Mouse (Mus musculus) CH12.LX (cell line): Measurements from ENCODE around the gene Arrb1. TPM values are rescaled to one million over a fixed set of nuclear protein-coding genes. Genes with fewer than 3 reads are reported as not detected.

Experiments used
- DNase-seq: peaks from one replicate; pipeline ENCODE4 v3.0.0-alpha.2; 2013; ENCODE audit errors: extremely low read depth
- H3K27ac ChIP-seq: 2 replicates; pipeline ENCODE4 v1.5.1; 2012; ENCODE audit warnings: low read depth, mild to moderate bottlenecking, control low read depth, moderate library complexity; ENCODE audit not compliant: insufficient read depth
- H3K27me3 ChIP-seq: replicated peaks from 2 replicates; pipeline ENCODE3; 2012; ENCODE audit warnings: inconsistent platforms
- H3K36me3 ChIP-seq, 2 experiments: replicated peaks in 1 of 2; 2 replicates each; pipeline versions ENCODE3 to v1.6.1; 2012; ENCODE audit warnings: inconsistent platforms in 1 of 2, low read length in 1 of 2, mild to moderate bottlenecking in 1 of 2, mixed read lengths in 1 of 2, moderate library complexity in 1 of 2; ENCODE audit not compliant: control insufficient read depth in 1 of 2, insufficient read depth in 1 of 2
- H3K4me1 ChIP-seq, 2 experiments: 2 replicates each; pipeline ENCODE4 v1.6.1; 2012; ENCODE audit warnings: inconsistent platforms in 1 of 2, moderate library complexity in 1 of 2; ENCODE audit not compliant: insufficient read depth in 2 of 2, control insufficient read depth in 1 of 2
- H3K4me2 ChIP-seq: 2 replicates; pipeline ENCODE4 v1.6.1; 2012; ENCODE audit warnings: low read depth, mild to moderate bottlenecking, control low read depth; ENCODE audit not compliant: poor library complexity, insufficient read depth, severe bottlenecking
- H3K4me3 ChIP-seq, 3 experiments: fragments of 150-350 bp in 1 of 3; sonication (generic) in 1 of 3; replicated peaks in 1 of 3; 2 replicates each; pipeline versions ENCODE3 to v1.5.1; 2011 to 2012; ENCODE audit warnings: low read depth in 2 of 3, low read length in 2 of 3, mild to moderate bottlenecking in 2 of 3, moderate library complexity in 2 of 3, control low read depth in 1 of 3, improper control_type of control experiment in 1 of 3, inconsistent platforms in 1 of 3, mixed read lengths in 1 of 3; ENCODE audit not compliant: poor library complexity in 1 of 3
- H3K79me2 ChIP-seq: replicated peaks from 2 replicates; pipeline ENCODE4 v1.6.1; 2012; ENCODE audit warnings: mild to moderate bottlenecking, moderate library complexity; ENCODE audit not compliant: control insufficient read depth, poor library complexity, insufficient read depth, severe bottlenecking; ENCODE audit errors: extremely low read depth
- H3K9ac ChIP-seq: 2 replicates; pipeline ENCODE4 v1.6.1; 2012; ENCODE audit warnings: low read depth, mild to moderate bottlenecking, control low read depth, moderate library complexity; ENCODE audit not compliant: insufficient read depth
- H3K9me3 ChIP-seq: replicated peaks from 2 replicates; pipeline ENCODE3; 2012; ENCODE audit warnings: low read length, inconsistent platforms, mixed read lengths
- BHLHE40 ChIP-seq: IDR thresholded peaks from 2 replicates; pipeline ENCODE4 v1.6.1; 2011; ENCODE audit warnings: mild to moderate bottlenecking, low read depth, low read length, improper control_type of control experiment
- ELF1 ChIP-seq: IDR thresholded peaks from 2 replicates; pipeline ENCODE4 v1.6.1; 2014; ENCODE audit warnings: low read depth, mild to moderate bottlenecking, inconsistent platforms, low read length, improper control_type of control experiment
- EP300 ChIP-seq: IDR thresholded peaks from 2 replicates; pipeline ENCODE4 v1.6.1; 2011; ENCODE audit warnings: low read length, improper control_type of control experiment
- ETS1 ChIP-seq: conservative IDR thresholded peaks from 2 replicates; pipeline ENCODE4 v1.6.1; 2012; ENCODE audit warnings: low read depth, mild to moderate bottlenecking, inconsistent platforms, low read length, improper control_type of control experiment, moderate library complexity
- GABPA ChIP-seq: IDR thresholded peaks from 2 replicates; pipeline ENCODE4 v1.6.1; 2012; ENCODE audit warnings: low read depth, low read length, improper control_type of control experiment, inconsistent platforms; ENCODE audit not compliant: insufficient replicate concordance
- HCFC1 ChIP-seq: IDR thresholded peaks from 2 replicates; pipeline ENCODE4 v1.6.1; 2012; ENCODE audit warnings: low read depth, mild to moderate bottlenecking, inconsistent platforms, low read length, improper control_type of control experiment
- IRF4 ChIP-seq: IDR thresholded peaks from 2 replicates; pipeline ENCODE4 v1.6.1; 2014; ENCODE audit warnings: low read depth, mild to moderate bottlenecking, inconsistent platforms, low read length, improper control_type of control experiment
- JUN ChIP-seq: IDR thresholded peaks from 2 replicates; pipeline ENCODE4 v1.6.1; 2011; ENCODE audit warnings: low read depth, mild to moderate bottlenecking, low read length, improper control_type of control experiment, moderate library complexity; ENCODE audit not compliant: insufficient read depth
- JUND ChIP-seq: conservative IDR thresholded peaks from 2 replicates; pipeline ENCODE4 v1.6.1; 2011; ENCODE audit warnings: low read depth, low read length, improper control_type of control experiment
- MAX ChIP-seq: IDR thresholded peaks from 2 replicates; pipeline ENCODE4 v1.6.1; 2011; ENCODE audit warnings: low read length, improper control_type of control experiment
- MAZ ChIP-seq: IDR thresholded peaks from 2 replicates; pipeline ENCODE4 v1.6.1; 2012; ENCODE audit warnings: low read depth, mild to moderate bottlenecking, inconsistent platforms, low read length, improper control_type of control experiment, moderate library complexity
- MEF2A ChIP-seq: IDR thresholded peaks from 2 replicates; pipeline ENCODE4 v1.6.1; 2014; ENCODE audit warnings: low read depth, mild to moderate bottlenecking, inconsistent platforms, low read length, improper control_type of control experiment, borderline replicate concordance
- MXI1 ChIP-seq: IDR thresholded peaks from 2 replicates; pipeline ENCODE4 v1.6.1; 2011; ENCODE audit warnings: mild to moderate bottlenecking, low read depth, low read length, improper control_type of control experiment
- NELFE ChIP-seq: IDR thresholded peaks from 2 replicates; pipeline ENCODE4 v1.6.1; 2011; ENCODE audit warnings: low read depth, low read length, improper control_type of control experiment
- POLR2AphosphoS2 ChIP-seq: IDR thresholded peaks from 2 replicates; pipeline ENCODE4 v1.6.1; 2011; ENCODE audit warnings: low read depth, low read length, improper control_type of control experiment
- RCOR1 ChIP-seq: conservative IDR thresholded peaks from 2 replicates; pipeline ENCODE4 v1.6.1; 2012; ENCODE audit warnings: low read depth, mild to moderate bottlenecking, inconsistent platforms, low read length, improper control_type of control experiment
- SIN3A ChIP-seq: IDR thresholded peaks from 2 replicates; pipeline ENCODE4 v1.6.1; 2012; ENCODE audit warnings: low read length, improper control_type of control experiment, inconsistent platforms
- TBP ChIP-seq: conservative IDR thresholded peaks from 2 replicates; pipeline ENCODE4 v1.6.1; 2011; ENCODE audit warnings: low read depth, low read length, improper control_type of control experiment
- UBTF ChIP-seq: IDR thresholded peaks from 2 replicates; pipeline ENCODE4 v1.6.1; 2012; ENCODE audit warnings: low read depth, mild to moderate bottlenecking, inconsistent platforms, low read length, improper control_type of control experiment, moderate library complexity
- USF1 ChIP-seq: IDR thresholded peaks from 2 replicates; pipeline ENCODE4 v1.6.1; 2014; ENCODE audit warnings: low read depth, mild to moderate bottlenecking, inconsistent platforms, low read length, improper control_type of control experiment
- USF2 ChIP-seq: conservative IDR thresholded peaks from 2 replicates; pipeline ENCODE4 v1.6.1; 2011; ENCODE audit warnings: low read depth, low read length, improper control_type of control experiment
- ZKSCAN1 ChIP-seq: IDR thresholded peaks from 2 replicates; pipeline ENCODE4 v1.6.1; 2012; ENCODE audit warnings: low read depth, inconsistent platforms, low read length, improper control_type of control experiment, borderline replicate concordance
- ZNF384 ChIP-seq: IDR thresholded peaks from 2 replicates; pipeline ENCODE4 v1.6.1; 2012; ENCODE audit warnings: low read depth, low read length, improper control_type of control experiment, inconsistent platforms
- dilution Hi-C: fragments of 300-500 bp; cut with MboI; formaldehyde crosslinking; loops from 2 replicates; pipeline ENCODE4 v1.14.3; 2020; ENCODE audit warnings: low sequenced_read_pairs; ENCODE audit not compliant: extremely low pct_unique_long_range_greater_than_20kb, extremely low pct_ligation_motif_present
- in situ Hi-C: fragments of 300-500 bp; cut with MboI; formaldehyde crosslinking; loops from 3 replicates; pipeline ENCODE4 v1.14.3; 2019; ENCODE audit warnings: low sequenced_read_pairs, low pct_ligation_motif_present, low pct_unique_long_range_greater_than_20kb, mixed read lengths
- polyA plus RNA-seq: library from polyadenylated mRNA; unstranded; fragments of >175 nt; gene quantifications from 2 replicates; pipeline ENCODE4 v1.2.1, GENCODE M21; 2012; ENCODE audit warnings: low read depth; ENCODE audit not compliant: insufficient read length
- total RNA-seq, 2 experiments: library from RNA; depleted of rRNA; stranded (reverse); fragments of 300-350 nt in 1 of 2; fragments of >200 nt in 1 of 2; gene quantifications; 2 replicates each; pipeline ENCODE4 v1.2.3; 2012 to 2014

Arrb1 gene
- total and polyA plus RNA-seq, 3 experiments: 3.3 to 5.2 (median 4.2) TPM

DNA sequence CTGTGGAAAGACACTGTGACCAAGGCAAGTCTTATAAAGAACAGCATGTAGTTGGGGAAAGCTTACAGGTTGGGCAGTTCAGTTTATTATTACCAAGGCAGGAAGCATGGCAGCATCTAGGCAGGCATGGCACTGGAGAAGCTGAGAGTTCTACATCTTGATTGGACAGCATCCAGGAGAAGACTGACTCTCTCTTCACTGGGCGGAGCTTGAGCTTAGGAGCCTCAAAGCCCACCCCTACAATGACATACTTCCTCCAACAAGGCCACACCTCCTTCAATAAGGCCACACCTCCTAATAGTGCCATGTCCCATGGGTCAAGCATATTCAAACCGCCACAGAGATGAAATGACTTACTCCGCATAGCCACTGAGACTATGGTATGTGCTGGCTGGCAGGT lies 16.4 kb downstream of the Arrb1 start:
- no peaks in the 10 kb centered on the region for H3K27me3 ChIP-seq
- peaks cover 0 to 11% of the 10 kb centered on the region in 2 experiments for H3K36me3 ChIP-seq
- H3K4me3 ChIP-seq: no peak overlapping the region
- peaks cover 10% of the 10 kb centered on the region for H3K9me3 ChIP-seq
- no peak overlapping the region for H3K9ac ChIP-seq
- peaks cover 3 to 33% of the 10 kb centered on the region in 2 experiments; a peak in 3 of 4 replicates for H3K4me1 ChIP-seq
- TF ChIP-seq JUN: no peak
- no peak for TF ChIP-seq IRF4
- no peak for TF ChIP-seq GABPA
- no peak for TF ChIP-seq ZKSCAN1
- no peak for TF ChIP-seq JUND
- no peak for TF ChIP-seq ELF1
- TF ChIP-seq MEF2A: no peak
- no peak for TF ChIP-seq EP300
- TF ChIP-seq UBTF: no peak
- no peak for TF ChIP-seq USF2
- no peak for TF ChIP-seq NELFE
- TF ChIP-seq ZNF384: no peak
- no peak for TF ChIP-seq SIN3A
- TF ChIP-seq TBP: no peak
- no peak for TF ChIP-seq ETS1
- no peak for TF ChIP-seq MXI1
- TF ChIP-seq USF1: no peak
- no peak overlapping the region for H3K4me2 ChIP-seq
- no peaks in the 10 kb centered on the region for H3K79me2 ChIP-seq
- no peak for DNase-seq
- H3K27ac ChIP-seq: no peak overlapping the region
- in situ Hi-C loops (loop anchor here (10.0 kb wide), 1 partner anchor 187 kb away; no protein-coding TSS in a partner anchor), dilution Hi-C loops (no loop called here)

DNA sequence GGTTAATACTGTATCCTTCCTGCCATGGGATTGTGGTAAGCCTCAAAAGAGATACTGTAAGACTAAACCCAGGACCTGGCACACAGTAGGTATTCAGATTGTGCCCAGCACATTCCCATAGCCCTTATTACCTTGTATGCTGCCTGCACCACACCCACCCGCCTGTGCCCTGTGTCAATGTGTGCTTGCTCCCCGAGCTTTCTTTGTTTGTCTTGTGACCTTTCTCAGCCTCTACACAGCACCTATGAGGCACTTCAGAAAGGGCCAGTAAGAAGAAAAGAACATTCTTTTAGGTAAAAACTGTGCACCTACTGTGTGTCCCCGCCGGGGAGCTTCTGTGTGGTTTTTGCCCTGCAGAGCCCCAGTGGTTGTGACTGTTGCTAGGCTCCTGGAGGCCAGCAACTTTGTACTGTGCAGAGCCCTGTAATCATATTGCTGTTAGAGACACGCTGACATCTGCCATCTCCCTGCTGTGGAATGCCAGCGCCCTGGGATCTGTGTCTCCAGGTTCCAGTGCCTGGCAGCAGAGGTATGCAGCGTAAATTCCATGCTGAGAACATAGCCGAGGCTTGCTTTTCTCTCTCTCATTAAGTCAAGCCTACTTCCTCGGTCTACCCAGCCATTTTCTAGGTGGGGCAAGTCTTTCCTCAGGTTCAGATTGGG lies 18.1 kb downstream of the Arrb1 start:
- Histone ChIP-seq H3K4me1 (peaks cover 5 to 23% of the 10 kb centered on the region in 2 experiments; a peak in 3 of 4 replicates), H3K9ac (no peak overlapping the region), H3K36me3 (peaks cover 0 to 11% of the 10 kb centered on the region in 2 experiments), H3K79me2 (no peaks in the 10 kb centered on the region), H3K27ac (no peak overlapping the region), H3K27me3 (no peaks in the 10 kb centered on the region), H3K4me3 (no peak overlapping the region), H3K4me2 (no peak overlapping the region), H3K9me3 (peaks cover 10% of the 10 kb centered on the region)
- in situ Hi-C loops (loop anchor here (10.0 kb wide), 1 partner anchor 189 kb away; no protein-coding TSS in a partner anchor), dilution Hi-C loops (no loop called here)
- DNase-seq: no peak
- no peak for TF ChIP-seq HCFC1
- TF ChIP-seq POLR2AphosphoS2: no peak
- TF ChIP-seq MAZ: no peak
- TF ChIP-seq ZNF384: no peak
- TF ChIP-seq MAX: no peak
- TF ChIP-seq RCOR1: no peak
- TF ChIP-seq BHLHE40: no peak
- no peak for TF ChIP-seq JUN
- TF ChIP-seq GABPA: no peak
- no peak for TF ChIP-seq ZKSCAN1
